Mouse (Mus musculus) lung, postnatal 0 days (tissue): ENCODE measurements around the gene Rab36. TPM values are rescaled to one million over a fixed set of nuclear protein-coding genes. Genes with fewer than 3 reads are reported as not detected.

ENCODE experiments used
- ATAC-seq: fragments of 200-750 bp; cut with Nextera tagmentation; 2 replicates; pipeline ENCODE4 v1.8.0; 2017; ENCODE audit warnings: moderate library complexity
- DNase-seq: peaks from one replicate; pipeline ENCODE4 v3.0.0-alpha.2; 2016; ENCODE audit warnings: low spot score
- H3K27ac ChIP-seq: fragments of 300-500 bp; sonication (generic); 2 replicates; pipeline ENCODE4 v1.5.1; 2014; ENCODE audit warnings: antibody characterized with exemption, mild to moderate bottlenecking, low read length, mixed read lengths
- H3K27me3 ChIP-seq: fragments of 300-500 bp; sonication (generic); replicated peaks from 2 replicates; pipeline ENCODE4 v1.6.1; 2014; ENCODE audit warnings: low read length, mixed read lengths; ENCODE audit not compliant: insufficient read depth
- H3K36me3 ChIP-seq: fragments of 300-500 bp; sonication (generic); 2 replicates; pipeline ENCODE4 v1.6.1; 2014; ENCODE audit warnings: low read length, mixed read lengths; ENCODE audit not compliant: insufficient read depth
- H3K4me1 ChIP-seq: fragments of 300-500 bp; sonication (generic); 2 replicates; pipeline ENCODE4 v1.6.1; 2014; ENCODE audit warnings: antibody characterized with exemption, low read depth, low read length, mixed read lengths; ENCODE audit not compliant: insufficient read depth
- H3K4me2 ChIP-seq: fragments of 300-500 bp; sonication (generic); replicated peaks from 2 replicates; pipeline ENCODE4 v1.6.1; 2014; ENCODE audit warnings: low read depth, mild to moderate bottlenecking, low read length, moderate library complexity, mixed read lengths
- H3K4me3 ChIP-seq: fragments of 300-500 bp; sonication (generic); 2 replicates; pipeline ENCODE4 v1.5.1; 2014; ENCODE audit warnings: low read depth, low read length
- H3K9ac ChIP-seq: fragments of 300-500 bp; sonication (generic); replicated peaks from 2 replicates; pipeline ENCODE4 v1.6.1; 2014; ENCODE audit warnings: low read depth, mild to moderate bottlenecking
- H3K9me3 ChIP-seq: fragments of 300-500 bp; sonication (generic); 2 replicates; pipeline ENCODE4 v1.6.1; 2016; ENCODE audit warnings: low read length, mixed read lengths
- CTCF ChIP-seq: IDR thresholded peaks from 2 replicates; pipeline ENCODE4 v1.5.1; 2016; ENCODE audit warnings: antibody characterized with exemption, mild to moderate bottlenecking
- EP300 ChIP-seq: IDR thresholded peaks from 2 replicates; pipeline ENCODE4 v1.6.1; 2016; ENCODE audit warnings: antibody characterized with exemption, mild to moderate bottlenecking, control low read depth
- WGBS: fragments of 180-500 bp; shearing (Covaris S2); extraction: QIAGEN DNeasy Blood & Tissue Kit; methylation state at CpG from one replicate; pipeline ENCODE4 v1.1.7; 2014; 5-methylcytosine and 5-hydroxymethylcytosine counted together
- polyA plus RNA-seq: library from polyadenylated mRNA; unstranded; fragments of >200 nt; fragmentation: Nextera tagmentation; extraction: Ambion mirVana; gene quantifications from 2 replicates; pipeline ENCODE4 v1.2.1, GENCODE M21; 2015

The Rab36 gene
- polyA plus RNA-seq = 4.7 and 6.1 TPM in 2 replicates

DNA sequence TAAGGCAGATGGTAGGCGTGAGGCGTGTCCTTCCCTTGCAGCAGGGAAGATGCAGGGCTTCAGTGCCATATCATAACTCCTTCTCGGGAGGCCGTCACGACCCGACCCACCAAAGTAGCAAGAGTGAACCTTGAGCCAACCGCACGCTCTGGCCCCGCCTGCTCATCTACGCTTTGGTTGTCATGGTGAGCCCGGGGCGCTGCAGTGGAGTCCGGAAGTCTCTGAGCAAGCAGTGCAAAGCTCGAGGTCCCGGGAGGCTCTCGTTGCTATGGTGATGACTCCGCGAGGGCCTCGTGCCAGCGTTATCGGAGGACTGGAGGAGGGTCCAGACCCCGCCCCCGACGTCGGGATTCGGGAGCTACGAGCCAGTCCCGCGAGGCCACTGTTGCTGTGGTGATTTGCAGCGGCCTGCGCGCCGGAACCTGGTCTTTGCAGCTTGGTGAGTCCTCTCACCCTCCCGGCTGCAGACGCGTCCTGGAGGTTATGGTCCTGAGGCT, at the start of gene Rab36:
Rab36 (plus strand) TSS at position 176 of the 497 bp plus-strand sequence.
- Histone ChIP-seq H3K9ac (no peak within 1 kb of the TSS), H3K4me1 (no peaks in the 10 kb centered on the region), H3K4me2 (peak within 1 kb of the TSS; percentile 57), H3K4me3 (peak within 1 kb of the TSS; percentile 19), H3K27ac (no peak within 1 kb of the TSS), H3K36me3 (no peaks in the 10 kb centered on the region), H3K9me3 (no peaks in the 10 kb centered on the region), H3K27me3 (no peaks in the 10 kb centered on the region)
- peak; percentile 92 for DNase-seq
- under 1% methylated on average over 36 of the region's 36 CpGs for WGBS
- no peak for TF ChIP-seq EP300
- TF ChIP-seq CTCF = no peak
- ATAC-seq = peak; percentile 96

DNA sequence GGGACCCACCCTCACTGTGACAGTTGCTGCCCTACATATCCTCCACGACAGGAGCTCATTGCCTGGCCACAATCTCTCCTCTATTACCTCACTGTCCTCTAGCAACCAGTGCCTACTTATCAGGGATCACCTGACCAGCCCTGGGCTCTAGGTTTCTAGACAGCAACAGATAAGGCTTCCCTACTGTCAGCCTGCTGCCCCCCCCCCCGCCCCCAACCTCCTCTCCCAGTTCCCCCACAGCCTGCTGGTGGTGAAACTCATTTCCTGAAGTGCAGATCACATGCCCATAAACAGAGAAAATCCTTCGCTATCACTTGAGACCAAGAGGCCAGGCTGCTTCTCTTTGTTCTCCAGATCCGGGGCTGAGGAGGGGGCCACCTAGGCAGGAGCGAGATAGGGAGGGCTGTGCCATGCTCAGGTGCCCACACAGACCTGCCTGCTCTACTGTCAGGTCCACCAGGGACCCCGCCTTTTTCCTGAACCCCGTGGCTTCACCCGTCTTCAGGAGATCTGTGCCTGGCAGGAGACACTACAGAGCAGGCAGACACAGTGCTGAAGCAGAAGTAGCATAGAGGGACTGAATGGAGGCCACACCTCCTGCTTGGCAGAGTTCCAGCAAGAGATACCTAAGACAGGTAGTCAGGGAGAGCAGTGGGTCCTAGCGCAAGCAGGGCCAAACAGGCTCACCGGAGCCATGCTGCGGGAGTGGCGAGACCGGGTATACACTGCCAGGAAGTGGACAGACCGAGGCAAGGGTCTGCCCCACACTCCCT, 49.0 kb upstream of the Rab36 start:
- Histone ChIP-seq H3K36me3 (no peaks in the 10 kb centered on the region), H3K9me3 (no peaks in the 10 kb centered on the region), H3K4me3 (no peak overlapping the region), H3K4me1 (no peaks in the 10 kb centered on the region), H3K9ac (no peak overlapping the region), H3K4me2 (no peak overlapping the region), H3K27me3 (no peaks in the 10 kb centered on the region), H3K27ac (no peak overlapping the region)
- TF ChIP-seq CTCF = no peak
- TF ChIP-seq EP300 = no peak
- DNase-seq = peak; percentile 22
- ATAC-seq = 0 out of 2 replicates have a peak, but pooled peaks have one; percentile 10
- 44% methylated on average over 13 of the region's 14 CpGs for WGBS

DNA sequence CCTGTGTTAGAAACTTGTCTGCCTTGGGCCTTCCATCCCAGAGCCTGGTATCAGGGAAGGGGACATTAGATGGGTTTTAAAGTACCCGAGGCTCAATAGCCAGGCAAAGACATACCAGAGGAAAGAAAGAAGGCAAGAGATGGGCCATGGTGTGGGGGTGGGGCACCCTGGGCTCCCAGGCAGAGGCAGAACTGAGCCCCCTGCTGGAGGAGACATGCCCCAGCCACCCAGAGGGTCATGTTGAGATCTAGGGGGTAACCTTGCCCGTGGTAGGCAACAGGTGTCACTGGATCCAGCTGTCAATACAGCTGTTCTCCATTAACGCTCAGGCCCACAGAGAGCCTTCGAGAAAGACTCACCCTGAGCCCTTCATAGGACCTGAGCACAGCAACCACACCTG, 47.0 kb upstream of the Rab36 start:
- Histone ChIP-seq H3K27me3 (no peaks in the 10 kb centered on the region), H3K4me1 (no peaks in the 10 kb centered on the region), H3K9me3 (no peaks in the 10 kb centered on the region), H3K4me3 (no peak overlapping the region), H3K27ac (no peak overlapping the region), H3K4me2 (no peak overlapping the region), H3K9ac (no peak overlapping the region), H3K36me3 (no peaks in the 10 kb centered on the region)
- TF ChIP-seq CTCF (peak; percentile 47), EP300 (no peak)
- ATAC-seq (no peak), DNase-seq (no peak)
- WGBS = 68% methylated on average over 4 of the region's 4 CpGs

DNA sequence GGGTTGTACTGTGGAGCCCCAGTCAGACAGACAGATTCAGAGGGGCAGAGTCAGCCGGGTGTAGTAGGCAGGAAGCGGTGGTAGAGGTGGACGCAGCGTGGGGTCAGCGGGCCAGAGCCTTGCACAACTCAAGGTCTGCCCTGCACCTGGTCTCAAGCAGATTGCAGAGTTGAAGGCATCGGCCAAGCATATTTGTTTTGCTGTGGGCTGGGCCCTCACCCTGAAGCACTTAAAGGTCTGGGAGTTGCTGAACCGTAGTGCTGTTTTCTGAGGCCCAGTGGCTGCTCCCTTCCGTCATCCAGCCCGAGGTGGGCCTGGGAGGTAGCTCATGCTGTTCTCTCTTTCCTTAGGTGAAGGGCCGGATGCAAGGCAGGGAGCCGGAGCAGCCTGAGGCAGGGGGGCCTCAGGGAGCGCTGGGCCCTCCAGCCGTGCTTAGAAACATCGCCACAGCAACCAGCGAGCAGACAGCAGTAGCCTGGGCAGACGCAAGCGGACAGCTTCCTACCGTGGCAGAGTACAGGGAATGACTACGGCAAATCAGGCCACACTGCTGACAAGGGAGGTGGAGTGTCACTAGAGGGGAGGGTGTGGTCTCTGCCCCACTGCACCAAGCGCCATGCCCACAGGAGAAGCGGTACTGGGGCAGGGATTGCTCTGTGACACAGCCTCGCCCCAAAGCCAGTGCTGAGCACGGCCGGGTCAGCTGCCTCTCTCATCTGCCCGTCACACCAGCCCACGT, 46.1 kb upstream of the Rab36 start:
- Histone ChIP-seq H3K36me3 (no peaks in the 10 kb centered on the region), H3K9me3 (no peaks in the 10 kb centered on the region), H3K4me1 (no peaks in the 10 kb centered on the region), H3K4me2 (0 out of 2 replicates have a peak overlapping the region, but pooled peaks have one; percentile 27), H3K27ac (peak overlapping the region; percentile 35; the same call in 1 of the 2 replicates), H3K4me3 (no peak overlapping the region), H3K9ac (no peak overlapping the region), H3K27me3 (no peaks in the 10 kb centered on the region)
- TF ChIP-seq EP300 = no peak
- TF ChIP-seq CTCF = no peak
- DNase-seq (peak; percentile 69), ATAC-seq (peak; percentile 79)
- WGBS = 40% methylated on average over 24 of the region's 26 CpGs

DNA sequence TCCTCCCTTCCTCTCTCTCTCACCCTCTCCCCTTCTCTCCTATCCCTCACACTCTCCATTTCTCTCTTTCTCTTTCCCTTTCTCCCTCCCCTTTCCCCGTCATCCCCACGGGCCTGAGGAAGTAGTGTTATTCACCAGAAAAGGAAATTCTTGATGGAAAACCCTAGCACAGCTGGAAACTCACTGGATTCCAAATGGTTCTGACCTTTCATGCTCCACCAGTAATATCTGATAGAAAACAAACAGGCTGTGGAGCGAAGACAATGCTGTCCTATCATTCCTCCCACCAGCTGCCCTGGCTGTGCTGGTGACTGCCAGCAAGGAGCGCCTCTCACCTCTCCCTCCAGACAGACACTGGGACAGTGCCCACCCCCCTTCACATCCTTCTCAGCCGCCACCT, 42.0 kb upstream of the Rab36 start:
- 15% methylated on average over 5 of the region's 5 CpGs for WGBS
- ATAC-seq = no peak

DNA sequence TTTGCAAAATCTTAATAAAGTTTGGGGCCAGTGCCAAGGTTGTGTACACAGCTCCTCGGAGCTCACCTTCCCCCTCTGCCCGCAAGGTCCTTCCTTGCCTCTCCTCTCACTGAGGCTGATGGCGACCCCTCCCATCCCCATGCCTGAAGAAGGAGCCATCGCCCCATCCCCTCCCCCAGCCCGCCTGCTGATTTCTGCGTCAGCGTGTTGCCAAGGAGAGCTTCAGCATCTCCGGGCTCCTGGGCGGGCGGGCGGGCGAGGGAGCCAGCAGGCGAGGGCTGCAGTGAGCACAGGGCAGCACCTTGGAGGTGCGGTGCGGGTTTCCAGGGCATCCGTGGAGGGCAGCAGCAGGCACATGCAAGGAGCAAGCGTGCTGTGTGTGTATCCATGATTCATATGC, 41.5 kb upstream of the Rab36 start:
- no peaks in the 10 kb centered on the region for H3K27me3 ChIP-seq
- DNase-seq (peak; percentile 14), ATAC-seq (no peak)
- 5% methylated on average over 17 of the region's 17 CpGs for WGBS
- no peak overlapping the region for H3K9ac ChIP-seq
- no peaks in the 10 kb centered on the region for H3K36me3 ChIP-seq
- H3K27ac ChIP-seq = no peak overlapping the region
- TF ChIP-seq CTCF (no peak), EP300 (no peak)
- no peaks in the 10 kb centered on the region for H3K9me3 ChIP-seq
- no peaks in the 10 kb centered on the region for H3K4me1 ChIP-seq
- peak overlapping the region; percentile 35 for H3K4me2 ChIP-seq
- no peak overlapping the region for H3K4me3 ChIP-seq

More for the DNA sequence above, 42.0 kb upstream of the Rab36 start:
- no peak for TF ChIP-seq CTCF
- TF ChIP-seq EP300 = no peak
- Histone ChIP-seq H3K27me3 (no peaks in the 10 kb centered on the region), H3K4me1 (no peaks in the 10 kb centered on the region), H3K27ac (no peak overlapping the region), H3K4me2 (no peak overlapping the region), H3K36me3 (no peaks in the 10 kb centered on the region), H3K9me3 (no peaks in the 10 kb centered on the region), H3K9ac (no peak overlapping the region), H3K4me3 (no peak overlapping the region)
- DNase-seq = no peak
